Comparison of ENCODE assay signal across 8 mouse cellular contexts in genomic region chr6:141250296-141250629, GRCm38 (mm10). TPM values are rescaled to one million over a fixed set of nuclear protein-coding genes. Genes with fewer than 3 reads are reported as not detected.
A peak's percentile ranks its signal among the peaks of the same experiment; 100 is the strongest.
DNase-seq lines count a peak whose midpoint lies in the region; ATAC-seq and TF ChIP-seq lines count a peak whose summit lies in the region.

No protein-coding gene starts in this region.

- TF ChIP-seq CTCF in left cerebral cortex, adult 2 months (IDR thresholded peaks at IDR 0.05) = no peak
- TF ChIP-seq CTCF in embryonic fibroblast, embryonic 13.5 days (IDR thresholded peaks at IDR 0.05; ENCODE audit: borderline replicate concordance, insufficient read depth, low read length) = no peak

- H3K9ac ChIP-seq in hindbrain, embryonic 12.5 days = peak overlapping the region; percentile 67
- no peak overlapping the region; the same call in 1 of the 2 replicates for H3K9ac ChIP-seq in liver, embryonic 16.5 days (ENCODE audit: low read depth, low read length)

- H3K9me3 ChIP-seq in hindbrain, embryonic 12.5 days (replicated peaks) = no peaks in the 10 kb centered on the region
- no peaks in the 10 kb centered on the region for H3K9me3 ChIP-seq in liver, embryonic 16.5 days (replicated peaks; ENCODE audit: control insufficient read depth, low read length)

- WGBS in hindbrain, embryonic 12.5 days = under 1% methylated on average over 22 of the region's 22 CpGs
- WGBS in liver, embryonic 16.5 days (ENCODE audit: insufficient replicate concordance) = 4% methylated on average over 19 of the region's 22 CpGs

- no peak for TF ChIP-seq POLR2A in embryonic fibroblast, embryonic 13.5 days (IDR thresholded peaks at IDR 0.05; ENCODE audit: low read depth, low read length)

- peak; percentile 20 for ATAC-seq in hindbrain, embryonic 12.5 days (ENCODE audit: low FRiP score)
- 0 out of 2 replicates have a peak, but pooled peaks have one; percentile 19 for ATAC-seq in liver, embryonic 16.5 days (ENCODE audit: low read depth)

- peak overlapping the region; percentile 96 for H3K4me2 ChIP-seq in hindbrain, embryonic 12.5 days (replicated peaks)
- peak overlapping the region; percentile 55 for H3K4me2 ChIP-seq in liver, embryonic 16.5 days (ENCODE audit: low read depth, low read length)

- DNase-seq in left cerebral cortex, adult 2 months (ENCODE audit: extremely low spot score in 1 of 2, low spot score in 2 of 2) = peak in 1 of 2 experiments; percentile 13
- no peak for DNase-seq in left cerebral cortex, postnatal 25 days (ENCODE audit: low spot score in 2 of 2)
- peak; percentile 10 for DNase-seq in urinary bladder, postnatal 10 days (ENCODE audit: low spot score)
- DNase-seq in frontal cortex, postnatal 10 days (ENCODE audit: low spot score in 2 of 2) = no peak
- DNase-seq in thymus, postnatal 14 days = no peak

- peaks cover 29% of the 10 kb centered on the region for H3K27me3 ChIP-seq in hindbrain, embryonic 12.5 days
- peaks cover 20% of the 10 kb centered on the region for H3K27me3 ChIP-seq in liver, embryonic 16.5 days (ENCODE audit: control insufficient read depth, insufficient read depth, low read depth, low read length)

- no peaks in the 10 kb centered on the region for H3K36me3 ChIP-seq in hindbrain, embryonic 12.5 days
- H3K36me3 ChIP-seq in liver, embryonic 16.5 days (ENCODE audit: control insufficient read depth, insufficient read depth) = no peaks in the 10 kb centered on the region

- no peak overlapping the region for H3K27ac ChIP-seq in left cerebral cortex, adult 2 months
- no peak overlapping the region for H3K27ac ChIP-seq in embryonic fibroblast, embryonic 13.5 days (ENCODE audit: insufficient read depth, low read length)
- no peak overlapping the region for H3K27ac ChIP-seq in hindbrain, embryonic 12.5 days
- no peak overlapping the region for H3K27ac ChIP-seq in liver, embryonic 16.5 days (ENCODE audit: low read length)

- intact Hi-C loops in left cerebral cortex, adult 2 months (cut with DNase I) = loop anchor here (10.0 kb wide), 1 partner anchor 325 kb away; no protein-coding TSS in a partner anchor
- intact Hi-C loops in left cerebral cortex, postnatal 25 days (cut with DNase I) = loop anchor here (10.0 kb wide), 1 partner anchor 325 kb away; no protein-coding TSS in a partner anchor

- no peaks in the 10 kb centered on the region for H3K4me1 ChIP-seq in embryonic fibroblast, embryonic 13.5 days (ENCODE audit: control insufficient read depth, insufficient read depth, low read length)
- H3K4me1 ChIP-seq in hindbrain, embryonic 12.5 days = peaks cover 14% of the 10 kb centered on the region
- no peaks in the 10 kb centered on the region for H3K4me1 ChIP-seq in liver, embryonic 16.5 days (ENCODE audit: control insufficient read depth, low read depth, low read length)

- H3K4me3 ChIP-seq in left cerebral cortex, adult 2 months = peak overlapping the region; percentile 56
- peak overlapping the region; percentile 60 for H3K4me3 ChIP-seq in embryonic fibroblast, embryonic 13.5 days (ENCODE audit: insufficient read depth, low read length)
- peak overlapping the region; percentile 70 for H3K4me3 ChIP-seq in hindbrain, embryonic 12.5 days
- H3K4me3 ChIP-seq in liver, embryonic 16.5 days (ENCODE audit: low read depth, low read length) = peak overlapping the region; percentile 48

RNA-seq across cellular contexts. Expression of gene Pde3a, which starts 1.2 kb away (rescaled TPM):
- 1 to 10 TPM; 1.4 to 1.8 TPM for total RNA-seq in left cerebral cortex, adult 2 months (2021)
- 1 to 10 TPM; 1.5 to 2.8 TPM for total RNA-seq in left cerebral cortex, postnatal 25 days (2021)
- 8.9 and 10.1 TPM in 2 replicates for polyA plus RNA-seq in embryonic fibroblast, embryonic 13.5 days (2011; ENCODE audit: insufficient read length, low read depth, missing spikeins)
- 3.7 and 3.9 TPM in 2 replicates for polyA plus RNA-seq in hindbrain, embryonic 12.5 days (2016; fragmentation: Nextera tagmentation; extraction: Ambion mirVana)
- polyA plus RNA-seq in liver, embryonic 16.5 days (2015; fragmentation: Nextera tagmentation; extraction: Ambion mirVana) = 1.1 and 1.3 TPM in 2 replicates
